Mouse (Mus musculus): ENCODE results near the gene Mgat4e.

GRCm38 (mm10) chr1:134559226-134559625 is 9.7 kb upstream of the Mgat4e start:
- TF ChIP-seq POLR2A (IDR thresholded peaks at IDR 0.05; ENCODE audit: extremely low read depth, insufficient read depth, low read length) (no peak), CTCF (IDR thresholded peaks at IDR 0.05; ENCODE audit: extremely low read depth, insufficient read depth, low read length) (no peak)

Data from cortical plate, adult 2 months (tissue).